Mouse (Mus musculus): Measurements from ENCODE around the gene Fam129b.

Fam129b gene

GRCm38 (mm10) chr2:32966689-32967631 lies 91.0 kb downstream of the Fam129b start:
- peak; percentile 92 for DNase-seq

DNA sequence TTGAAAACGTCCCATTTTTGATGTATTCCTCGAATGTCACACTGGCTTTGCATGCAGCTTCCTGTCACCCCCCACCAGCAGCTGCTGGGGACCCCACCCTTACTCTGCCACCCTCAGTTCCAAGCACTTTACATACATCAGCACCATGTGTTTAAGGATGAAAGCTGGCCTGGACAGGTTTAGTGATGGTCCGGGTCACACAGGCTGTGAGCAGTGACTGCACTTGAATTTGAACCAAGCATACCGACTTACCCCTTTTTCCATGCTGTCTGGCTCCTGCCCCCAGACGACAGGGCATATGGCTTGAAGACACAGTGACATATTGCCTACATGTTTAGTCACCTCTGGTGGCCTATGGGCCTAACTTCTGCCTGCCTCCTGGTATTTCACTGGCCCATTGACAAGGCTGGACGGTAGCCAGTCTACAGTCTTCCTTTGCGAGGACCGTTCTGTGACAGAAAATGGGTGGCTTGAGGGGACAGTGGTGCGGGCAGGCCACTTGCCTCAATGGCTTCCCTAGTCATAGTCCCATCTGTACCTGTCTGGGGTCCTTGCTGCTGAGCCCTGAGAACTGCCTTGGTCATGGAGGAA lies 92.2 kb downstream of the Fam129b start:
- DNase-seq: no peak

DNA sequence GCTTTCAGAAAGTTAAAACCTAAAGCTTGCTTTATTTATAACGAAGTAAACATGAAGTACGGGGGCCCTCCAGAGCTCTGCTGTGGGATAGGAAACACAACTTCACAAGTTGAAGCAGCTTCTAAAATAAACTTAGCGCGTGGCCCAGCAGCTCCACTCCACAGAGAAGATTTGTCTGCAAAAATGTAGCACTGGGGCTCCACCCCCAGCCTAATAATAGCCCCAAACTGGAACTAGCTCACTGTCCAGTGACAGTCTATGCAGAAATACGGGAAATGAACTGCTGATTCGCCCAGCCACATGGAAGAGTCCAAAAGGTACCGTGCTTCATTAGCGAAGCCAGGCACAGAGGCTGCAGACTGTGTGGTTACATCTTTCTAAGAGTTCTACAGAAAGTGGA lies 93.4 kb downstream of the Fam129b start:
- no peak for DNase-seq

DNA sequence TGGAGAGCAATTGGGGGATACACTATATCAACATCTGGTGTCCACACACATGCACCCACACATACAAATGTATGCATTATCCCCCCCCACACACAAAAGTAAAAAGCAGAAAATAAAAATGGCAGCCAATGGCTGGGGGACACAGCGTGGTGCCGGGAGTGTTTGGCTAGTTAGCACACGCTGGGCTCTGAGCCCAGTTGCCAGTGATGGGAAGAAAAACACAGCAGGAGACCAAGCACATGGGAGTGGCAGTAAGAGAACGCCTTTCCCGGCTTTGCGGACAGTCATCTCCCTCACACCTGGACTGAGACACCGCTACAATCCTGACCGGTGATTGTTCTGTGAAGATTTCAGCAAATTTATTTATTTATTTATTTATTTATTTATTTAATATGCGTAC lies 95.3 kb downstream of the Fam129b start:
- no peak for DNase-seq

DNA sequence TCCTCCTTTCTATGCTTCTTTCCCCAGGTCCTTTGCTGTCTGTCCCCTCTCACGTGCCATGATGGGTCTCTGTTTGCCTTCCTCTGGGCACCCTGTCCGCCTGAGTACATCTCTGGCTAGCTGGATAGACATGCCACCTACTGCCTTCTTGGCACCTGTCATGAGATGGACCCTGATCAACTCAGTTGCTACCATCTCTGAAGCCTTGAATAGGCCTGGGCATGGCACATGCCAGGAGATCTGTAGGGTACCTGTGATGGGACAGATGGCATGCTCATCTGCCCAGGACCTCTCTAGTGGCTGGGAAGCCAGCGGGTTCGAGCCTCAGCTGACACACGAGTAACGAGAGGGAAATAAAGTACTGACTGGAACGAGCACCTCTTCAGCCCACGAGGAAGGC lies 98.3 kb downstream of the Fam129b start:
- no peak for DNase-seq

Measured in kidney, postnatal 14 days (tissue).